Mouse (Mus musculus): Measurements from ENCODE around the gene Zdhhc19. TPM values are rescaled to one million over a fixed set of nuclear protein-coding genes. Genes with fewer than 3 reads are reported as not detected.

Gene Zdhhc19
- polyA plus RNA-seq, 1 experiment = 242 TPM

DNA sequence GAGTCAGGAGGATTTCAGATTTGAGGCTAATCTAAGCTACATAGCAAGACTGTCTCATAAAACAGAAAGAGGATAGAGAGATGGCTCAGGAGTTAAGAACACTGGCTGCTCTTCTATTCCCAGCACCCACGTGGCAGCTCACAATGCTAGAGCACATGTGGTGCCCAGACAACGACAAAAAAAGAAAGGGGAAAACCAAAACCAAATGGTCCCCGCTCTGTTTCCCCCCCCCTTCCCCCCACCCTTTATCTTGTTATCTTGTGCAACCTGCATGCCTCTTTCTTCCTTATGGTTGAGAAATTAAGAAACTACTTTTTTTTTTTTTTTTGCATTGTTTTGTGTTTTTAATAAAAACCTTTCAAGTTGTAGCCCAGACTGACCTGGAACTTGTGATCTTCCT lies 27.6 kb upstream of the Zdhhc19 start:
- Histone ChIP-seq H3K4me3 (ENCODE audit: control insufficient read depth, low read depth, low read length) (no peak overlapping the region), H3K27me3 (ENCODE audit: control insufficient read depth, insufficient read depth, low read length) (no peaks in the 10 kb centered on the region), H3K4me1 (ENCODE audit: control insufficient read depth, insufficient read depth, low read length) (no peaks in the 10 kb centered on the region), H3K27ac (ENCODE audit: control insufficient read depth, insufficient read depth, low read depth, low read length) (no peak overlapping the region), H3K36me3 (ENCODE audit: control insufficient read depth, insufficient read depth, low read length) (no peaks in the 10 kb centered on the region; the same call in none of the 2 replicates)
- TF ChIP-seq CTCF (IDR thresholded peaks at IDR 0.05; ENCODE audit: control insufficient read depth, insufficient read depth, insufficient replicate concordance, low read depth, low read length) (no peak), POLR2A (IDR thresholded peaks at IDR 0.05; ENCODE audit: control insufficient read depth, low read depth, low read length) (no peak)

DNA sequence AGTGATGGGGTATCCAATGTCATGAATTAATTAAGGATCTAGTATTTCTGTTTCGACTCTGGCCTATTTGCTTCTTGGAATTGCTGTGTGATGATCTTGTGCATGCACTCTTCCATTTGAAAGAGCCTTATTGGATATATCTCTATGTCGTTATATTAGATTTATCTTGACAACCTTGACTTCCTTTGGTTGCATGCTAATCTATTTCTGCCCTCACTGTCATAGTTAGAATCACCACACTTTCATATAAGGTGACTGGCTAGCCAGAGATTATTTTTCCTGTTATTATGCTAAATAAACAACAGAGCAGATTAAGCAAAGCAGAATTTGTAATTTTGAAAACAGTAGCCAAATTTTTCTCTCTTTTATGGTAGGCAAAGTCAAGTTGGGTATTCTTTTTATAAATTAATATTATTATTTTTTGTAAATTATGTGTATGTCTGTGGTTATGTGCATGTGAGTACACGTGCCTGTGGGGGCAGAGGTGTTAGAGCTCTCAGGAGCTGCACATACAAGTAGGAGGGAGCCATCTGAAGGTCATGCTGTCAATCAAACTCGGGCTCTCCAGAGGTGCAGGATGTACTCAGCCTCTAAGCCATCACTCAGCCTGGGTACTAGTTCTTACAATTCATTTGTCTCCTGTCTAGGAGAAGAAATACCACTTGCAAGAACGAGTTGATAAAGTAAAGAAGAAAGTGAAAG lies 26.5 kb upstream of the Zdhhc19 start:
- no peak overlapping the region for H3K4me3 ChIP-seq (ENCODE audit: control insufficient read depth, low read depth, low read length)
- H3K4me1 ChIP-seq (ENCODE audit: control insufficient read depth, insufficient read depth, low read length) = no peaks in the 10 kb centered on the region
- no peak for TF ChIP-seq POLR2A (IDR thresholded peaks at IDR 0.05; ENCODE audit: control insufficient read depth, low read depth, low read length)
- no peak for TF ChIP-seq CTCF (IDR thresholded peaks at IDR 0.05; ENCODE audit: control insufficient read depth, insufficient read depth, insufficient replicate concordance, low read depth, low read length)
- no peaks in the 10 kb centered on the region for H3K27me3 ChIP-seq (ENCODE audit: control insufficient read depth, insufficient read depth, low read length)
- no peaks in the 10 kb centered on the region; the same call in none of the 2 replicates for H3K36me3 ChIP-seq (ENCODE audit: control insufficient read depth, insufficient read depth, low read length)
- no peak overlapping the region for H3K27ac ChIP-seq (ENCODE audit: control insufficient read depth, insufficient read depth, low read depth, low read length)

DNA sequence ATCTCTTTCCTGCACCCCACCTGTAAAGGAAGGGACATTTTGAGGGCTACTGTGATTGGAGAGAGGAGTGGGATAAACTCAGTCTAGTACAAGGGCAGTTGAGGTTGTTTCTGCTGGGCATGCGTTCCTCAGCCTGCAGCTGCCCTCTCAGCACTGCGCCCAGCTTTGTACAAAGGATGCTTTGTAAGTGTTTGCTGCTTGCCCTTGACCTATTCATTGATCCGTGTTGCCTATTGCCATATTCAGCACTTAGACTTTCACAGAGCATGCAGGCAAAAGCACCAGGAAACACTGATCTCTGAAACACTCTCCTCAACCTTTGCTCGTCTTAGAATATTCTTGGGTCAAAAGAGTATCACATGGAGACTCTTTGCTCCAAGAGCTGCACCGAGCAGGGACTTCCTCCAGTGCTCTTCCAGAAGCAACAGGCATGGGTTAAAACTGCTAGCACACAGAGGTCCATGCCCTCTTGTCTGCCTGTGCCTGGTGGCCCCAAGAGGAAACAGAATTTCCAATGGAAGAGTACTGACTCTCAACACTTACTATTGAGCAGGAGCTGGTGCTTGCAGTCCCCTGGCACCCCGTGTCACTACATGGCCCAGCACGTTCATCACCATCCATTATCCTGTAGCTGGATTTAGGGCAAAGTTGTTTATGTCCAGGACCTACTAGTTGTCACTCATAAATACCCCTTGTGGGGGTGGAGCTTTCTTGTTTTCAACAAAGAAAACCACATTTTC lies 23.6 kb upstream of the Zdhhc19 start:
- Histone ChIP-seq H3K27ac (ENCODE audit: control insufficient read depth, insufficient read depth, low read depth, low read length) (no peak overlapping the region), H3K27me3 (ENCODE audit: control insufficient read depth, insufficient read depth, low read length) (no peaks in the 10 kb centered on the region), H3K4me3 (ENCODE audit: control insufficient read depth, low read depth, low read length) (no peak overlapping the region), H3K4me1 (ENCODE audit: control insufficient read depth, insufficient read depth, low read length) (no peaks in the 10 kb centered on the region), H3K36me3 (ENCODE audit: control insufficient read depth, insufficient read depth, low read length) (no peaks in the 10 kb centered on the region; the same call in none of the 2 replicates)
- TF ChIP-seq CTCF (IDR thresholded peaks at IDR 0.05; ENCODE audit: control insufficient read depth, insufficient read depth, insufficient replicate concordance, low read depth, low read length) = no peak
- TF ChIP-seq POLR2A (IDR thresholded peaks at IDR 0.05; ENCODE audit: control insufficient read depth, low read depth, low read length) = no peak

DNA sequence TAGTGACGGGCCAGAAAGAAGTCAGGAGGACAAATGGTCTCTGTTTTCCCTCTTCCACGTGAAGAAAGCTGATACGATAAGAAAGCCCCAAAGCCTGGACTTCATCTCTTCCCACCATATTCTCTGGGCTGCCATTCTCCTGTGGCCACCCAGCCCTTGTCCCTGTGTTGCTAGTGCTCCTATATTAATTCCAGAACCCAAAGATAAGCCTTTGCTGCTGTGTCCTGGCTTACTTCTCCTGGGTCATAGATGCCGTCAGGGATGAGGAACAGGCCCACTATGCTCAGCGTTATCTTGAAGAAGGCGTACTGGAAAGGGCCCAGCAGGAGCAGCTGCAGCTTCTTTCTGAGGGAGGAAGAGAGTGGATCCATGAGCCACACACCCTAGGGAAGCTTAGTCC lies 18.8 kb upstream of the Zdhhc19 start:
- Histone ChIP-seq H3K36me3 (ENCODE audit: control insufficient read depth, insufficient read depth, low read length) (no peaks in the 10 kb centered on the region; the same call in 1 of the 2 replicates), H3K27me3 (ENCODE audit: control insufficient read depth, insufficient read depth, low read length) (no peaks in the 10 kb centered on the region), H3K4me1 (ENCODE audit: control insufficient read depth, insufficient read depth, low read length) (no peaks in the 10 kb centered on the region), H3K27ac (ENCODE audit: control insufficient read depth, insufficient read depth, low read depth, low read length) (no peak overlapping the region), H3K4me3 (ENCODE audit: control insufficient read depth, low read depth, low read length) (no peak overlapping the region)
- TF ChIP-seq CTCF (IDR thresholded peaks at IDR 0.05; ENCODE audit: control insufficient read depth, insufficient read depth, insufficient replicate concordance, low read depth, low read length) (no peak), POLR2A (IDR thresholded peaks at IDR 0.05; ENCODE audit: control insufficient read depth, low read depth, low read length) (no peak)

DNA sequence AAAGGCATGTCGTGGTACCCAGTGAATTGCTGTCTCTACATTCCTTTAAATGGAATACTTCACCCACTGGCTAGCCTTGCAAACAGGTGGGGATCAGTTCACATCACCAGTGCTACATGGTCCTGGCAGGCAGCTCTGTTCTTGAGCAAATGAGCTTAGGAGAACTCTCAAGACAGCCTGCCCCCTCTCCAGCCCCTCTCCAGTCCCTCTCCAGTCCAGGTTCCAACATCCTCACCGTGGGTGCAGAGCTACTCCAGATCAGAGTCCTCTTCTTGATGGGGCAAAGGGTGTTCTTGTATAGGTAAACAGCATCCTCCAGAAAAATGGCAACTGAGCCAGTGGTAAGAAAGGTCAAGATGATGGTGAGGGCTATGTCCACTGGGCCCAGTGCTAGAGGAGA lies 16.6 kb upstream of the Zdhhc19 start:
- TF ChIP-seq POLR2A (IDR thresholded peaks at IDR 0.05; ENCODE audit: control insufficient read depth, low read depth, low read length) (no peak), CTCF (IDR thresholded peaks at IDR 0.05; ENCODE audit: control insufficient read depth, insufficient read depth, insufficient replicate concordance, low read depth, low read length) (no peak)
- no peaks in the 10 kb centered on the region for H3K27me3 ChIP-seq (ENCODE audit: control insufficient read depth, insufficient read depth, low read length)
- H3K4me3 ChIP-seq (ENCODE audit: control insufficient read depth, low read depth, low read length) = no peak overlapping the region
- H3K27ac ChIP-seq (ENCODE audit: control insufficient read depth, insufficient read depth, low read depth, low read length) = no peak overlapping the region
- no peaks in the 10 kb centered on the region for H3K4me1 ChIP-seq (ENCODE audit: control insufficient read depth, insufficient read depth, low read length)
- H3K36me3 ChIP-seq (ENCODE audit: control insufficient read depth, insufficient read depth, low read length) = no peaks in the 10 kb centered on the region

DNA sequence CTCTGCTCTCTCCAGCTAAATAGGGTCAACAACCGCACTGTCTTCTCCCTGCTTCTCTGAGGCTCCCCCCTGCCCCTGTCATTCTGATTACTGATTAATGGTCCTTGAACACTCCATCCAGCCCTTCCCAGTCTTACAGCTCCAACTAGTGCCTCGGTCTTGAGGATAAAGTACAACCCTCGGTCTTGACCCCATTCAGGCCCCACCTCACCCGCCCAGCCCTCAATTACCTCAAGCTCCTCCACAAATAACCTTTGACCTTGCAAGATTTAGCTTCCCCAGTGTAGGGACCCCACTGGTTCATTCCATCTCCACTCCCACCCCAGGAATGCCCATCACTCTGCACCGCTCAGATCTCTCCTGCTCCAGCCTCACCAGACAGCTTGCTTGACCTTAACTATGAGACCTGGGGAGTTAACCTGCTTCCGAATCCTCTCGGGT lies 11.6 kb upstream of the Zdhhc19 start:
- no peak overlapping the region for H3K27ac ChIP-seq (ENCODE audit: control insufficient read depth, insufficient read depth, low read depth, low read length)
- H3K4me1 ChIP-seq (ENCODE audit: control insufficient read depth, insufficient read depth, low read length) = no peaks in the 10 kb centered on the region
- no peak overlapping the region for H3K4me3 ChIP-seq (ENCODE audit: control insufficient read depth, low read depth, low read length)
- no peaks in the 10 kb centered on the region for H3K36me3 ChIP-seq (ENCODE audit: control insufficient read depth, insufficient read depth, low read length)
- no peak for TF ChIP-seq POLR2A (IDR thresholded peaks at IDR 0.05; ENCODE audit: control insufficient read depth, low read depth, low read length)
- TF ChIP-seq CTCF (IDR thresholded peaks at IDR 0.05; ENCODE audit: control insufficient read depth, insufficient read depth, insufficient replicate concordance, low read depth, low read length) = no peak
- H3K27me3 ChIP-seq (ENCODE audit: control insufficient read depth, insufficient read depth, low read length) = no peaks in the 10 kb centered on the region

DNA sequence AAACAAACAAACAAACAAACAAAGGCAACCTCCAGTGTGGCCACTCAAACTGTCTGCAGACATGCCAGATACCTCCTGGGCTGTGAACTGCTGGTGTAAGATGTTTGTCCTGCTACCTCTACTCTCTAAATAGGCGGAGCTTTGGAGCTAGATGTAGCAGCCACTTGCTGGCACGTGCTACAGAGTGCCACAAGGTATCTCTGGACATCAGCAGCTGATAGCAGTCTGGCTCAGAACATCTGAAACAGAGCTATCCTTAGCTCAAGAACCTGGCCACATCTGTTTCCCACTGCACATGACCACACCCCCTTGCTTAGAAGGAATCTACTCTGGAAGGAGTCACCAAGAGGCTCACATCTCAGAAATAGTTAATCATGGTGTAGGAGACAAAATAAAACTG lies 10.9 kb upstream of the Zdhhc19 start:
- H3K27me3 ChIP-seq (ENCODE audit: control insufficient read depth, insufficient read depth, low read length) = no peaks in the 10 kb centered on the region
- TF ChIP-seq CTCF (IDR thresholded peaks at IDR 0.05; ENCODE audit: control insufficient read depth, insufficient read depth, insufficient replicate concordance, low read depth, low read length) = no peak
- TF ChIP-seq POLR2A (IDR thresholded peaks at IDR 0.05; ENCODE audit: control insufficient read depth, low read depth, low read length) = no peak

More for the DNA sequence above, 10.9 kb upstream of the Zdhhc19 start:
- Histone ChIP-seq H3K4me1 (ENCODE audit: control insufficient read depth, insufficient read depth, low read length) (no peaks in the 10 kb centered on the region), H3K27ac (ENCODE audit: control insufficient read depth, insufficient read depth, low read depth, low read length) (no peak overlapping the region), H3K36me3 (ENCODE audit: control insufficient read depth, insufficient read depth, low read length) (no peaks in the 10 kb centered on the region), H3K4me3 (ENCODE audit: control insufficient read depth, low read depth, low read length) (no peak overlapping the region)
